Mouse (Mus musculus): ENCODE data around the gene Ercc6. TPM values are rescaled to one million over a fixed set of nuclear protein-coding genes. Genes with fewer than 3 reads are reported as not detected.

Ercc6 gene
- total RNA-seq, 1 experiment, result 23.0 TPM

DNA sequence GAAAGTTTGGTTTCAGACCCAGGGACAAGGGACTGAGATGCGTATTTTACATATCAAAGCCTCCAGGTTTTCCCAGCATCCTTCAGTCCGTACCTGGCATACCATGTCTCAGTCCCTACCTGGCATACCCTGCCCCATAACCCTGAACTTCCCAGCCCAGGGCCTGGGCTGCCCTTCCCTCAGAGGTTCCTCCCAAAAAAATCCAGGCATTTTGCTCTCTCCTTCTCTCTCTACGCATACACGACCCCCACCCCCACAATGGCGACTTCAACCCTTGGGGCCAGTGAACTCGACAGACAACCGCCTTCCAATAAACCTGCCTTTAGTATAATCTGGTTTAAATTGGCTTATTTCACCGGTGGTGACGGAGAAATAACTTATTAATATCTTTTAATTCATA, 409 bp upstream of the Ercc6 start:
- no peak for TF ChIP-seq HCFC1 (IDR thresholded peaks at IDR 0.05; ENCODE audit: borderline replicate concordance, insufficient read depth, low read length)
- no peak for TF ChIP-seq CHD2 (IDR thresholded peaks at IDR 0.05; ENCODE audit: low read depth, low read length)
- TF ChIP-seq ZNF384 (IDR thresholded peaks at IDR 0.05; ENCODE audit: low read depth, low read length), result no peak
- no peak for TF ChIP-seq MAFK (IDR thresholded peaks at IDR 0.05; ENCODE audit: insufficient read depth, low read depth, low read length)
- TF ChIP-seq ZC3H11A (IDR thresholded peaks at IDR 0.05; ENCODE audit: borderline replicate concordance, low read depth, low read length), result no peak
- Histone ChIP-seq H3K27ac (ENCODE audit: insufficient read depth, low read depth, low read length, poor library complexity, severe bottlenecking) (no peak overlapping the region), H3K36me3 (ENCODE audit: control insufficient read depth, insufficient read depth, low read length, poor library complexity, severe bottlenecking) (peaks cover 9% of the 10 kb centered on the region; the same call in 1 of the 2 replicates), H3K9me3 (ENCODE audit: control insufficient read depth, insufficient read depth, low read depth, low read length) (no peaks in the 10 kb centered on the region), H3K4me1 (ENCODE audit: control insufficient read depth in 2 of 2, insufficient read depth in 2 of 2, low read length in 2 of 2, poor library complexity in 1 of 2) (peaks cover 0 to 2% of the 10 kb centered on the region in 2 experiments; a peak in 1 of 4 replicates), H3K9ac (ENCODE audit: insufficient read depth, low read depth, low read length, poor library complexity, severe bottlenecking) (peak overlapping the region; percentile 50), H3K4me3 (ENCODE audit: insufficient read depth in 1 of 2, low read depth in 1 of 2, low read length in 2 of 2, poor library complexity in 1 of 2, severe bottlenecking in 1 of 2) (peak overlapping the region in 1 of 2 experiments; percentile 84; a peak in 2 of 4 replicates)
- in situ Hi-C loops (cut with MboI; ENCODE audit: low sequenced_read_pairs in 2 of 2, unreplicated experiment in 2 of 2), result no loop called here
- no peak for DNase-seq (ENCODE audit: low read depth, low spot score)

DNA sequence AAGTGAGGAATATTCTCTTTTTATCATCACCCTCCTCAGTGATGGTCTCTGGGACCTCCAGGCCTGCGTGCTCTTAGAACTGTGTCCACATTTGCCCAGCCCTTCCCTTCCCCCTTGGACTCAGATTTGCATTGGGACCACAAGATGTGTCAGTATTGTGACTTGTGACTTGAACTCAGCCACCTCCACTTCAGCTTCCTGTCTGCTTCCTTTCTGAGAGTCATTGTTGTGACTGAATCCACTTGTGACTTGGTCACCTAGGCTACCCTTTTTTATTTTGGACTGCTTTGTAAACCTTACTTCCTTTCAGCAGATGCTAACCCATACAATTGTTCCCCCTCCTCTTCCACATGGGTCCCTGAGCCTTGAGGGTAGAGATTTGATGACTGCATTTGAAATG, 2.8 kb downstream of the Ercc6 start:
- in situ Hi-C loops (cut with MboI; ENCODE audit: low sequenced_read_pairs in 2 of 2, unreplicated experiment in 2 of 2), result no loop called here
- Histone ChIP-seq H3K9ac (ENCODE audit: insufficient read depth, low read depth, low read length, poor library complexity, severe bottlenecking) (no peak overlapping the region), H3K4me3 (ENCODE audit: insufficient read depth in 1 of 2, low read depth in 1 of 2, low read length in 2 of 2, poor library complexity in 1 of 2, severe bottlenecking in 1 of 2) (no peak overlapping the region), H3K36me3 (ENCODE audit: control insufficient read depth, insufficient read depth, low read length, poor library complexity, severe bottlenecking) (peaks cover 11% of the 10 kb centered on the region), H3K4me1 (ENCODE audit: control insufficient read depth in 2 of 2, insufficient read depth in 2 of 2, low read length in 2 of 2, poor library complexity in 1 of 2) (peaks cover 0 to 2% of the 10 kb centered on the region in 2 experiments; a peak in 1 of 4 replicates), H3K27ac (ENCODE audit: insufficient read depth, low read depth, low read length, poor library complexity, severe bottlenecking) (no peak overlapping the region), H3K9me3 (ENCODE audit: control insufficient read depth, insufficient read depth, low read depth, low read length) (no peaks in the 10 kb centered on the region)
- DNase-seq (ENCODE audit: low read depth, low spot score), result no peak
- no peak for TF ChIP-seq HCFC1 (IDR thresholded peaks at IDR 0.05; ENCODE audit: borderline replicate concordance, insufficient read depth, low read length)

DNA sequence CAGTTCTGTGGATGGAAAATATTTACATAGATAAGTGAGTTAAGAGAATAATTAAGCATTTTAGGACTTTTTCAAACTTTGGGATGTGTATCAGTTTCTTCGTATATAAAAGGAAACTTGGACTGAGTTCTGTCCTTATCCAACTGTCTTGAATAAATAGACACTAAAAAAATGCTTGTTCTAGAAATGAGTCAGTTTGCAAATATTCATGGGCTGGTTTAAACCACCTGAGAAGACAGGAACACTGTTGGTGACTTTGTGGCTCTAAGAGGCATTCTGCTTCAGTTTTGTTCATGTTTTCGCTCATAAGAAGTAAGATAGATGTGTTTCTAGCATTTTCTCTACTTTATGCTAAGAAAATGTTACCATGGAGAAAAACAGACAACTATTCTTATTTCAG, 5.2 kb downstream of the Ercc6 start:
- H3K9ac ChIP-seq (ENCODE audit: insufficient read depth, low read depth, low read length, poor library complexity, severe bottlenecking), result no peak overlapping the region
- H3K9me3 ChIP-seq (ENCODE audit: control insufficient read depth, insufficient read depth, low read depth, low read length), result no peaks in the 10 kb centered on the region
- TF ChIP-seq ZNF384 (IDR thresholded peaks at IDR 0.05; ENCODE audit: low read depth, low read length), result no peak
- no peak for TF ChIP-seq ZC3H11A (IDR thresholded peaks at IDR 0.05; ENCODE audit: borderline replicate concordance, low read depth, low read length)
- TF ChIP-seq MAFK (IDR thresholded peaks at IDR 0.05; ENCODE audit: insufficient read depth, low read depth, low read length), result no peak
- TF ChIP-seq HCFC1 (IDR thresholded peaks at IDR 0.05; ENCODE audit: borderline replicate concordance, insufficient read depth, low read length), result no peak
- TF ChIP-seq CHD2 (IDR thresholded peaks at IDR 0.05; ENCODE audit: low read depth, low read length), result no peak
- in situ Hi-C loops (cut with MboI; ENCODE audit: low sequenced_read_pairs in 2 of 2, unreplicated experiment in 2 of 2), result no loop called here
- H3K36me3 ChIP-seq (ENCODE audit: control insufficient read depth, insufficient read depth, low read length, poor library complexity, severe bottlenecking), result peaks cover 13% of the 10 kb centered on the region
- no peak overlapping the region for H3K4me3 ChIP-seq (ENCODE audit: insufficient read depth in 1 of 2, low read depth in 1 of 2, low read length in 2 of 2, poor library complexity in 1 of 2, severe bottlenecking in 1 of 2)
- no peak overlapping the region for H3K27ac ChIP-seq (ENCODE audit: insufficient read depth, low read depth, low read length, poor library complexity, severe bottlenecking)
- DNase-seq (ENCODE audit: low read depth, low spot score), result no peak
- H3K4me1 ChIP-seq (ENCODE audit: control insufficient read depth in 2 of 2, insufficient read depth in 2 of 2, low read length in 2 of 2, poor library complexity in 1 of 2), result no peaks in the 10 kb centered on the region

DNA sequence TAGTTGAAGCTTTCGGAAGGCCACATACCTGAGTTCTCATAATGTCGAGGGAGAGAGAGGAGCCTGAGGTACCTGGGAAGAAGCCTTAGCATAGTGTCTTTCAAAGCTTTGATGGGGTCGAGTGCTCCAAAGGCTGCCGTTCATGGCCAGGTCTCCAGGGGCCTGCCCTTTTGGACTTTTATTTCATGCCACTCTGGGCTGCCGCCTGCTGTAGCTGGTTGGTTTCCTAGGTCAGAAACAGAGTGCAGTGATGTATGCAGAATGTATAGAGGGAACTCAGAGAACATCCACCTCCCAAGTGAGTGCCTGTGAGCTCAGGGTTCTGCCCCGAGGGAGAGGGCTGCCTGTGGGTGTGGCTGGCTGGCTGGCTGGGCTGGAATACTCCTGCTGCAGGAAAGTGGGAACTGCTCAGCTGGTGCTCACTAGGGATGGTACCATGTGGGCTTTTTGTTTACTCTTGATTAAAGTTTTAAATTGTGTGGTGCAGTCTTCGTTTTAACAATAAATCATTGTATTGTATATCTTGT, 7.1 kb downstream of the Ercc6 start:
- H3K9ac ChIP-seq (ENCODE audit: insufficient read depth, low read depth, low read length, poor library complexity, severe bottlenecking), result no peak overlapping the region
- H3K4me3 ChIP-seq (ENCODE audit: insufficient read depth in 1 of 2, low read depth in 1 of 2, low read length in 2 of 2, poor library complexity in 1 of 2, severe bottlenecking in 1 of 2), result no peak overlapping the region
- TF ChIP-seq HCFC1 (IDR thresholded peaks at IDR 0.05; ENCODE audit: borderline replicate concordance, insufficient read depth, low read length), result no peak
- no peak for TF ChIP-seq MAFK (IDR thresholded peaks at IDR 0.05; ENCODE audit: insufficient read depth, low read depth, low read length)
- TF ChIP-seq ZNF384 (IDR thresholded peaks at IDR 0.05; ENCODE audit: low read depth, low read length), result no peak
- TF ChIP-seq ZC3H11A (IDR thresholded peaks at IDR 0.05; ENCODE audit: borderline replicate concordance, low read depth, low read length), result no peak
- no peak for TF ChIP-seq CHD2 (IDR thresholded peaks at IDR 0.05; ENCODE audit: low read depth, low read length)
- no peaks in the 10 kb centered on the region for H3K9me3 ChIP-seq (ENCODE audit: control insufficient read depth, insufficient read depth, low read depth, low read length)
- H3K4me1 ChIP-seq (ENCODE audit: control insufficient read depth in 2 of 2, insufficient read depth in 2 of 2, low read length in 2 of 2, poor library complexity in 1 of 2), result no peaks in the 10 kb centered on the region
- no peak for DNase-seq (ENCODE audit: low read depth, low spot score)
- in situ Hi-C loops (cut with MboI; ENCODE audit: low sequenced_read_pairs in 2 of 2, unreplicated experiment in 2 of 2), result no loop called here
- peaks cover 11% of the 10 kb centered on the region for H3K36me3 ChIP-seq (ENCODE audit: control insufficient read depth, insufficient read depth, low read length, poor library complexity, severe bottlenecking)
- H3K27ac ChIP-seq (ENCODE audit: insufficient read depth, low read depth, low read length, poor library complexity, severe bottlenecking), result no peak overlapping the region

DNA sequence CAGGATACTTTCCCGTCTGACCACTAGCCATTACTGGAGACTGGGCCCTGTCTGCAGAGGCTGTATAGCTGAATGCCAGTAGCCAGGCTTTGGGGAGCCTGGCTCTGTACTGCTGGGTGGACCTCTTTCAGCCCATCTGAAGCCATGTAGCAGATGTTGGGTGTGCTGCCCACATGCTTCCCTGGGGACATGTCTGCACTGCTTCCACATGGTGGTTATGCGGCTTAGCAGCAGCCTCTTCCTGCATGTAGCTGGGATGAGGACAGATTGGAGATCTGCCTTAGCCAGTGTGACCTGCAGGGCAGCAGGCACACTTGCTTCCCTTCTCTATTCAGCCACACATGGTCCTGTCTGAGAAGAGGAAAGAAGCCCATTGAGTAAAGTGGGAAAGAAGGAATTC, 9.0 kb downstream of the Ercc6 start:
- H3K9me3 ChIP-seq (ENCODE audit: control insufficient read depth, insufficient read depth, low read depth, low read length), result no peaks in the 10 kb centered on the region
- H3K9ac ChIP-seq (ENCODE audit: insufficient read depth, low read depth, low read length, poor library complexity, severe bottlenecking), result no peak overlapping the region
- peaks cover 9% of the 10 kb centered on the region for H3K36me3 ChIP-seq (ENCODE audit: control insufficient read depth, insufficient read depth, low read length, poor library complexity, severe bottlenecking)
- H3K4me1 ChIP-seq (ENCODE audit: control insufficient read depth in 2 of 2, insufficient read depth in 2 of 2, low read length in 2 of 2, poor library complexity in 1 of 2), result 0 out of 4 replicates have a peak, but pooled peaks cover 0 to 5% of the 10 kb centered on the region in 2 experiments
- no peak overlapping the region for H3K27ac ChIP-seq (ENCODE audit: insufficient read depth, low read depth, low read length, poor library complexity, severe bottlenecking)
- TF ChIP-seq ZC3H11A (IDR thresholded peaks at IDR 0.05; ENCODE audit: borderline replicate concordance, low read depth, low read length) (no peak), ZNF384 (IDR thresholded peaks at IDR 0.05; ENCODE audit: low read depth, low read length) (no peak), MAFK (IDR thresholded peaks at IDR 0.05; ENCODE audit: insufficient read depth, low read depth, low read length) (no peak), CHD2 (IDR thresholded peaks at IDR 0.05; ENCODE audit: low read depth, low read length) (no peak), HCFC1 (IDR thresholded peaks at IDR 0.05; ENCODE audit: borderline replicate concordance, insufficient read depth, low read length) (no peak)
- in situ Hi-C loops (cut with MboI; ENCODE audit: low sequenced_read_pairs in 2 of 2, unreplicated experiment in 2 of 2), result no loop called here
- no peak for DNase-seq (ENCODE audit: low read depth, low spot score)
- H3K4me3 ChIP-seq (ENCODE audit: insufficient read depth in 1 of 2, low read depth in 1 of 2, low read length in 2 of 2, poor library complexity in 1 of 2, severe bottlenecking in 1 of 2), result no peak overlapping the region

All from ES-E14 (cell line).